Comparison of ENCODE assay signal across 19 mouse cellular contexts in genomic region chr12:98520568-98520931, GRCm38 (mm10). TPM values are rescaled to one million over a fixed set of nuclear protein-coding genes. Genes with fewer than 3 reads are reported as not detected.
DNase-seq lines count a peak whose midpoint lies in the region; ATAC-seq lines count a peak whose summit lies in the region.
"Had no signal": no experiment of that assay in that cellular context is flagged by ENCODE, and none has a peak within 500 bp of the region (broad histone marks: within the 10 kb centered on the region; RNA-seq: fewer than 3 reads in every experiment).

No protein-coding gene starts in this region.

- WGBS in forebrain, embryonic 15.5 days: 47% methylated on average over 4 of the region's 4 CpGs
- 51% methylated on average over 4 of the region's 4 CpGs for WGBS in hindbrain, embryonic 14.5 days
- 28% methylated on average over 4 of the region's 4 CpGs for WGBS in midbrain, embryonic 16.5 days

- peaks cover 22% of the 10 kb centered on the region for H3K36me3 ChIP-seq in forebrain, embryonic 15.5 days
- H3K36me3 ChIP-seq in hindbrain, embryonic 14.5 days (replicated peaks; ENCODE audit: control insufficient read depth, insufficient read depth): peaks cover 13% of the 10 kb centered on the region; the same call in 1 of the 2 replicates
- H3K36me3 ChIP-seq in midbrain, embryonic 16.5 days (ENCODE audit: control insufficient read depth, insufficient read depth, low read length): peaks cover 16% of the 10 kb centered on the region
- H3K36me3 ChIP-seq: heart, embryonic 15.5 days had no signal

- H3K27me3 ChIP-seq in forebrain, embryonic 15.5 days: no peaks in the 10 kb centered on the region
- no peaks in the 10 kb centered on the region for H3K27me3 ChIP-seq in hindbrain, embryonic 14.5 days (ENCODE audit: control insufficient read depth, insufficient read depth, low read length)
- H3K27me3 ChIP-seq in midbrain, embryonic 16.5 days (ENCODE audit: control insufficient read depth, insufficient read depth, low read depth, low read length): no peaks in the 10 kb centered on the region
- H3K27me3 ChIP-seq: CH12.LX; heart, embryonic 15.5 days had no signal

- ATAC-seq in forebrain, embryonic 15.5 days (replicated peaks): peak; percentile 51; the same call in 1 of the 2 replicates
- ATAC-seq in hindbrain, embryonic 14.5 days (ENCODE audit: low FRiP score): peak; percentile 75
- ATAC-seq in midbrain, embryonic 16.5 days: no peak; the same call in 1 of the 2 replicates
- no peak for ATAC-seq in cerebellum, adult (ENCODE audit: insufficient number of reproducible peaks, low FRiP score, low TSS enrichment)
- ATAC-seq: intestine, postnatal 0 days had no signal

- DNase-seq in heart, adult 11 months: peak; percentile 46
- DNase-seq in heart, postnatal 10 days: no peak
- no peak for DNase-seq in hindbrain, embryonic 14.5 days (ENCODE audit: low spot score)
- DNase-seq in gastrocnemius, postnatal 14 days: no peak
- no peak for DNase-seq in kidney, postnatal 4 days
- DNase-seq: adrenal gland, postnatal 36 days; cerebellum, adult 18-20 months; gastrocnemius, postnatal 25 days; lung, postnatal 10 days had no signal

- no peak overlapping the region for H3K4me3 ChIP-seq in forebrain, embryonic 15.5 days
- H3K4me3 ChIP-seq in hindbrain, embryonic 14.5 days (replicated peaks; ENCODE audit: low read length): no peak overlapping the region
- H3K4me3 ChIP-seq in midbrain, embryonic 16.5 days (ENCODE audit: low read depth, low read length): no peak overlapping the region
- H3K4me3 ChIP-seq: heart, embryonic 15.5 days had no signal

- H3K9me3 ChIP-seq in forebrain, embryonic 15.5 days: no peaks in the 10 kb centered on the region
- no peaks in the 10 kb centered on the region for H3K9me3 ChIP-seq in hindbrain, embryonic 14.5 days (ENCODE audit: control insufficient read depth, low read length)
- no peaks in the 10 kb centered on the region for H3K9me3 ChIP-seq in midbrain, embryonic 16.5 days (replicated peaks; ENCODE audit: control insufficient read depth, low read length, poor library complexity, severe bottlenecking)
- H3K9me3 ChIP-seq: heart, embryonic 15.5 days had no signal

- no peak overlapping the region for H3K9ac ChIP-seq in forebrain, embryonic 15.5 days (replicated peaks)
- no peak overlapping the region for H3K9ac ChIP-seq in hindbrain, embryonic 14.5 days
- H3K9ac ChIP-seq in midbrain, embryonic 16.5 days (ENCODE audit: low read depth, low read length): no peak overlapping the region
- H3K9ac ChIP-seq: heart, embryonic 15.5 days had no signal

- H3K4me2 ChIP-seq in forebrain, embryonic 15.5 days (replicated peaks): no peak overlapping the region
- H3K4me2 ChIP-seq in hindbrain, embryonic 14.5 days (replicated peaks): no peak overlapping the region
- H3K4me2 ChIP-seq in midbrain, embryonic 16.5 days (ENCODE audit: low read length): no peak overlapping the region
- H3K4me2 ChIP-seq: heart, embryonic 15.5 days had no signal

- intact Hi-C loops in heart, postnatal 10 days (cut with DNase I): no loop called here
- intact Hi-C loops in gastrocnemius, postnatal 14 days (cut with DNase I; ENCODE audit: low total_unique reads): no loop called here

- H3K4me1 ChIP-seq in forebrain, embryonic 15.5 days: peaks cover 18% of the 10 kb centered on the region; the same call in 1 of the 2 replicates
- peaks cover 16% of the 10 kb centered on the region; the same call in 1 of the 2 replicates for H3K4me1 ChIP-seq in hindbrain, embryonic 14.5 days (replicated peaks; ENCODE audit: control insufficient read depth, insufficient read depth, low read length)
- peaks cover 26% of the 10 kb centered on the region for H3K4me1 ChIP-seq in midbrain, embryonic 16.5 days (ENCODE audit: control insufficient read depth, insufficient read depth, low read length)
- H3K4me1 ChIP-seq: heart, embryonic 15.5 days had no signal

- H3K27ac ChIP-seq in forebrain, embryonic 15.5 days (replicated peaks): peak overlapping the region; percentile 43; the same call in 1 of the 2 replicates
- H3K27ac ChIP-seq in hindbrain, embryonic 14.5 days: peak overlapping the region; percentile 53
- H3K27ac ChIP-seq in midbrain, embryonic 16.5 days (ENCODE audit: low read length): peak overlapping the region; percentile 39; the same call in 1 of the 2 replicates
- H3K27ac ChIP-seq: heart, embryonic 15.5 days had no signal

RNA-seq across cellular contexts. Expression of gene Kcnk10, which starts 57.6 kb away (rescaled TPM):
- total RNA-seq in heart, postnatal 10 days (2021): under 1 TPM in 1 of 2 experiments, not detected in 1; 0.02 TPM
- polyA plus RNA-seq in forebrain, embryonic 15.5 days (2015; fragmentation: Nextera tagmentation; extraction: Ambion mirVana): 51.7 and 52.1 TPM in 2 replicates
- polyA plus RNA-seq in hindbrain, embryonic 14.5 days (2014; fragmentation: Nextera tagmentation; extraction: Ambion mirVana): 39.7 and 48.1 TPM in 2 replicates
- polyA plus RNA-seq in midbrain, embryonic 16.5 days (2015; fragmentation: Nextera tagmentation; extraction: Ambion mirVana): 40.7 and 50.0 TPM in 2 replicates
- total RNA-seq in gastrocnemius, postnatal 14 days (2021): under 1 TPM in 1 of 2 experiments, not detected in 1; 0.07 TPM
- total RNA-seq: gastrocnemius, postnatal 25 days; hematopoietic stem cell, adult 5-6 weeks; megakaryocyte progenitor cell, adult 5-6 weeks; MEL had no signal
- polyA plus RNA-seq: liver, embryonic 16.5 days had no signal

Comparison
In these comparisons a context has a peak if more than half of its experiments do, and no peak if none do; other contexts are left out.
1. ATAC-seq: peak in forebrain, embryonic 15.5 days (single experiment) and hindbrain, embryonic 14.5 days (single experiment); none in midbrain, embryonic 16.5 days (single experiment) and cerebellum, adult (single experiment).
2. Peak in every context shown above with its lines, with median percentiles within 50 percentile points of each other: H3K27ac ChIP-seq.